Mouse (Mus musculus) C2C12 (cell line): ENCODE results near the gene 1700042G07Rik. TPM values are rescaled to one million over a fixed set of nuclear protein-coding genes. Genes with fewer than 3 reads are reported as not detected.

Experiments used
- H3K27me3 ChIP-seq: one replicate; pipeline ENCODE4 v1.6.1; 2011; ENCODE audit not compliant: control insufficient read depth, insufficient read depth, insufficient read length
- H3K36me3 ChIP-seq: one replicate; pipeline ENCODE4 v1.6.1; 2011; ENCODE audit not compliant: control insufficient read depth, insufficient read depth
- H3K4me3 ChIP-seq: one replicate; pipeline ENCODE4 v1.5.1; 2011; ENCODE audit warnings: mild to moderate bottlenecking, control low read depth; ENCODE audit not compliant: poor library complexity, insufficient read depth, severe bottlenecking
- H3K79me2 ChIP-seq: one replicate; pipeline ENCODE4 v1.6.1; 2011; ENCODE audit not compliant: control insufficient read depth, insufficient read depth
- H3K79me3 ChIP-seq: one replicate; pipeline ENCODE4 v1.6.1; 2011; ENCODE audit warnings: low read depth, control low read depth
- H3ac ChIP-seq: one replicate; pipeline ENCODE3; 2011; ENCODE audit warnings: low read depth; ENCODE audit not compliant: control insufficient read depth, insufficient read length
- CEBPB ChIP-seq: IDR thresholded peaks from one replicate; pipeline ENCODE4 v1.6.1; 2011; ENCODE audit warnings: low read depth, mild to moderate bottlenecking, control low read depth, moderate library complexity
- CTCF ChIP-seq: IDR thresholded peaks from one replicate; pipeline ENCODE4 v1.5.1; 2011; ENCODE audit not compliant: control insufficient read depth, insufficient read depth, insufficient read length
- FOSL1 ChIP-seq: IDR thresholded peaks from one replicate; pipeline ENCODE4 v1.8.0; 2011; ENCODE audit warnings: mild to moderate bottlenecking, low read length; ENCODE audit not compliant: poor library complexity, insufficient read depth, severe bottlenecking
- MAX ChIP-seq: IDR thresholded peaks from one replicate; pipeline ENCODE4 v1.6.1; 2011; ENCODE audit warnings: mild to moderate bottlenecking, control low read depth
- MYOD1 ChIP-seq: IDR thresholded peaks from one replicate; pipeline ENCODE4 v1.6.1; 2011; ENCODE audit warnings: low read depth; ENCODE audit not compliant: control insufficient read depth, insufficient read length
- MYOG ChIP-seq: IDR thresholded peaks from one replicate; pipeline ENCODE4 v1.6.1; 2011; ENCODE audit not compliant: control insufficient read depth, insufficient read length; ENCODE audit errors: extremely low read depth
- USF1 ChIP-seq: IDR thresholded peaks from one replicate; pipeline ENCODE4 v1.6.1; 2011; ENCODE audit warnings: low read depth, mild to moderate bottlenecking, control low read depth, moderate library complexity
- polyA plus RNA-seq: library from polyadenylated mRNA; unstranded; fragments of >200 nt; fragmentation: generic; extraction: Trizol; gene quantifications from one replicate; pipeline ENCODE4 v1.2.1, GENCODE M21; 2012; ENCODE audit warnings: missing spikeins

The 1700042G07Rik gene
- polyA plus RNA-seq, 1 experiment: not detected

GRCm38 (mm10) chr4:116175136-116175535, 2.0 kb downstream of the 1700042G07Rik start:
- Histone ChIP-seq H3K36me3 (no peaks in the 10 kb centered on the region), H3K79me3 (no peaks in the 10 kb centered on the region), H3K79me2 (no peaks in the 10 kb centered on the region), H3K4me3 (no peak overlapping the region), H3ac (no peak overlapping the region), H3K27me3 (no peaks in the 10 kb centered on the region)
- TF ChIP-seq USF1 (no peak), MYOG (no peak), CEBPB (no peak), MAX (no peak), MYOD1 (no peak), CTCF (no peak), FOSL1 (no peak)

- Histone ChIP-seq H3ac (no peak overlapping the region), H3K36me3 (no peaks in the 10 kb centered on the region), H3K4me3 (no peak overlapping the region), H3K79me3 (no peaks in the 10 kb centered on the region), H3K27me3 (no peaks in the 10 kb centered on the region), H3K79me2 (no peaks in the 10 kb centered on the region)
- TF ChIP-seq CTCF: no peak
- TF ChIP-seq FOSL1: no peak
- TF ChIP-seq CEBPB: no peak
- no peak for TF ChIP-seq MAX
- no peak for TF ChIP-seq MYOD1
- no peak for TF ChIP-seq USF1
- no peak for TF ChIP-seq MYOG
These were observed 2.8 kb downstream of the 1700042G07Rik start for GRCm38 (mm10) chr4:116175711-116176542.

- no peak overlapping the region for H3K4me3 ChIP-seq
- H3K36me3 ChIP-seq: no peaks in the 10 kb centered on the region
- H3K27me3 ChIP-seq: no peaks in the 10 kb centered on the region
- no peak overlapping the region for H3ac ChIP-seq
- H3K79me2 ChIP-seq: no peaks in the 10 kb centered on the region
- no peak for TF ChIP-seq CTCF
- TF ChIP-seq CEBPB: no peak
- no peak for TF ChIP-seq FOSL1
- TF ChIP-seq MAX: no peak
- no peak for TF ChIP-seq MYOG
- no peak for TF ChIP-seq MYOD1
- TF ChIP-seq USF1: no peak
- H3K79me3 ChIP-seq: no peaks in the 10 kb centered on the region
These were observed 3.4 kb downstream of the 1700042G07Rik start for GRCm38 (mm10) chr4:116176543-116176988.

- no peaks in the 10 kb centered on the region for H3K36me3 ChIP-seq
- H3K4me3 ChIP-seq: no peak overlapping the region
- no peak for TF ChIP-seq MAX
- no peak for TF ChIP-seq MYOG
- no peak for TF ChIP-seq USF1
- no peak for TF ChIP-seq CEBPB
- TF ChIP-seq MYOD1: no peak
- no peak for TF ChIP-seq FOSL1
- no peak for TF ChIP-seq CTCF
- H3ac ChIP-seq: no peak overlapping the region
- H3K79me3 ChIP-seq: no peaks in the 10 kb centered on the region
- H3K79me2 ChIP-seq: no peaks in the 10 kb centered on the region
- H3K27me3 ChIP-seq: no peaks in the 10 kb centered on the region
These were observed 4.0 kb downstream of the 1700042G07Rik start for GRCm38 (mm10) chr4:116177140-116177539.

- no peaks in the 10 kb centered on the region for H3K27me3 ChIP-seq
- no peaks in the 10 kb centered on the region for H3K79me2 ChIP-seq
- TF ChIP-seq CTCF (no peak), MAX (no peak), MYOD1 (no peak), USF1 (no peak), MYOG (no peak), FOSL1 (no peak), CEBPB (no peak)
- no peak overlapping the region for H3K4me3 ChIP-seq
- H3K36me3 ChIP-seq: no peaks in the 10 kb centered on the region
- H3ac ChIP-seq: no peak overlapping the region
- H3K79me3 ChIP-seq: no peaks in the 10 kb centered on the region
These were observed 8.9 kb downstream of the 1700042G07Rik start for GRCm38 (mm10) chr4:116182079-116182478.
